Mouse (Mus musculus) erythroblast, embryonic 14.5 days (primary cell): ENCODE data around the gene Ngdn. TPM values are rescaled to one million over a fixed set of nuclear protein-coding genes. Genes with fewer than 3 reads are reported as not detected.
"Not testable (repeated sequence)": the region's sequence is repeated elsewhere in the genome, so short reads cannot be mapped to it uniquely, and the experiment has no call there.

Source experiments
- H3K27me3 ChIP-seq: 2 replicates; pipeline ENCODE4 v1.6.1; 2012; ENCODE audit warnings: inconsistent platforms; ENCODE audit not compliant: control insufficient read depth
- H3K36me3 ChIP-seq: 2 replicates; pipeline ENCODE4 v1.6.1; 2012; ENCODE audit warnings: mild to moderate bottlenecking, inconsistent platforms; ENCODE audit not compliant: control insufficient read depth
- H3K4me1 ChIP-seq: 2 replicates; pipeline ENCODE4 v1.6.1; 2012; ENCODE audit warnings: inconsistent platforms; ENCODE audit not compliant: control insufficient read depth
- H3K4me3 ChIP-seq: replicated peaks from 2 replicates; pipeline ENCODE3; 2012; ENCODE audit warnings: moderate library complexity, mild to moderate bottlenecking, inconsistent platforms
- H3K9me3 ChIP-seq: 2 replicates; pipeline ENCODE4 v1.6.1; 2012; ENCODE audit warnings: low read length, inconsistent platforms, mixed read lengths; ENCODE audit not compliant: control insufficient read depth
- GATA1 ChIP-seq: IDR thresholded peaks from 2 replicates; pipeline ENCODE4 v1.6.1; 2012; ENCODE audit warnings: low read length, inconsistent platforms, mixed read lengths
- TAL1 ChIP-seq: IDR thresholded peaks from 3 replicates; pipeline ENCODE4 v1.6.1; 2012; ENCODE audit warnings: low read length, inconsistent platforms, mixed read lengths
- polyA plus RNA-seq: library from polyadenylated mRNA; stranded (reverse); fragments of >175 nt; gene quantifications from 2 replicates; pipeline ENCODE4 v1.2.3, GENCODE M21; 2012

Ngdn gene
- polyA plus RNA-seq, 1 experiment = 3.1 TPM

- TF ChIP-seq GATA1 = no peak
- TF ChIP-seq TAL1 = no peak
- no peaks in the 10 kb centered on the region for H3K27me3 ChIP-seq
- no peaks in the 10 kb centered on the region for H3K36me3 ChIP-seq
- peaks cover 3% of the 10 kb centered on the region; the same call in 1 of the 2 replicates for H3K9me3 ChIP-seq
- no peak overlapping the region for H3K4me3 ChIP-seq
- no peaks in the 10 kb centered on the region for H3K4me1 ChIP-seq
These were observed 18.0 kb upstream of the Ngdn start for GRCm38 (mm10) chr14:54997297-54997696.

GRCm38 (mm10) chr14:54998680-54999079, 16.6 kb upstream of the Ngdn start:
- peaks cover under 1% of the 10 kb centered on the region; the same call in 1 of the 2 replicates for H3K4me1 ChIP-seq
- peaks cover 3% of the 10 kb centered on the region; the same call in 1 of the 2 replicates for H3K9me3 ChIP-seq
- H3K4me3 ChIP-seq = no peak overlapping the region
- no peak for TF ChIP-seq GATA1
- no peak for TF ChIP-seq TAL1
- H3K27me3 ChIP-seq = no peaks in the 10 kb centered on the region
- no peaks in the 10 kb centered on the region for H3K36me3 ChIP-seq

GRCm38 (mm10) chr14:54999868-55000267, 15.4 kb upstream of the Ngdn start:
- not testable (repeated sequence) for H3K4me3 ChIP-seq, H3K36me3 ChIP-seq, H3K27me3 ChIP-seq, H3K9me3 ChIP-seq
- peaks cover 10% of the 10 kb centered on the region for H3K4me1 ChIP-seq

- TF ChIP-seq GATA1 (no peak), TAL1 (no peak)
- Histone ChIP-seq H3K4me1 (peaks cover 10% of the 10 kb centered on the region), H3K36me3 (no peaks in the 10 kb centered on the region), H3K27me3 (no peaks in the 10 kb centered on the region), H3K9me3 (peaks cover 3% of the 10 kb centered on the region; the same call in 1 of the 2 replicates), H3K4me3 (no peak overlapping the region)
These were observed 14.4 kb upstream of the Ngdn start for GRCm38 (mm10) chr14:55000814-55001213.

- Histone ChIP-seq H3K27me3 (no peaks in the 10 kb centered on the region), H3K4me3 (no peak overlapping the region), H3K4me1 (peaks cover 10% of the 10 kb centered on the region), H3K36me3 (no peaks in the 10 kb centered on the region), H3K9me3 (peaks cover 3% of the 10 kb centered on the region; the same call in 1 of the 2 replicates)
- TF ChIP-seq TAL1 = no peak
- no peak for TF ChIP-seq GATA1
These were observed 13.8 kb upstream of the Ngdn start for GRCm38 (mm10) chr14:55001446-55001845.

GRCm38 (mm10) chr14:55001938-55002686, 13.1 kb upstream of the Ngdn start:
- Histone ChIP-seq H3K9me3 (peaks cover 3% of the 10 kb centered on the region; the same call in 1 of the 2 replicates), H3K36me3 (no peaks in the 10 kb centered on the region), H3K4me3 (no peak overlapping the region), H3K27me3 (no peaks in the 10 kb centered on the region), H3K4me1 (peaks cover 13% of the 10 kb centered on the region)
- TF ChIP-seq TAL1 (no peak), GATA1 (no peak)

- TF ChIP-seq GATA1 (no peak), TAL1 (no peak)
- Histone ChIP-seq H3K4me3 (no peak overlapping the region), H3K4me1 (peaks cover 18% of the 10 kb centered on the region), H3K27me3 (no peaks in the 10 kb centered on the region), H3K9me3 (peaks cover 3% of the 10 kb centered on the region; the same call in 1 of the 2 replicates), H3K36me3 (no peaks in the 10 kb centered on the region)
These were observed 12.6 kb upstream of the Ngdn start for GRCm38 (mm10) chr14:55002687-55003120.

- Histone ChIP-seq H3K4me1 (peaks cover 24% of the 10 kb centered on the region), H3K36me3 (no peaks in the 10 kb centered on the region), H3K9me3 (peaks cover 3% of the 10 kb centered on the region; the same call in 1 of the 2 replicates), H3K27me3 (no peaks in the 10 kb centered on the region), H3K4me3 (no peak overlapping the region)
- TF ChIP-seq TAL1 = no peak
- no peak for TF ChIP-seq GATA1
These were observed 11.1 kb upstream of the Ngdn start for GRCm38 (mm10) chr14:55003878-55004855.

GRCm38 (mm10) chr14:55005506-55005905, 9.7 kb upstream of the Ngdn start:
- Histone ChIP-seq H3K4me3 (no peak overlapping the region), H3K27me3 (no peaks in the 10 kb centered on the region), H3K9me3 (peaks cover 3% of the 10 kb centered on the region; the same call in 1 of the 2 replicates), H3K4me1 (peaks cover 24% of the 10 kb centered on the region), H3K36me3 (no peaks in the 10 kb centered on the region)
- TF ChIP-seq TAL1 = no peak
- TF ChIP-seq GATA1 = no peak
